Mouse (Mus musculus) MEL (cell line): ENCODE measurements around the gene Cldn5.

Experiments
- CTCF ChIP-seq, 3 experiments: IDR thresholded peaks in 2 of 3; conservative IDR thresholded peaks in 1 of 3; 2 replicates each; pipeline ENCODE4 v1.5.1; 2011 to 2012; ENCODE audit warnings: low read length in 3 of 3, low read depth in 2 of 3, mild to moderate bottlenecking in 2 of 3, improper control_type of control experiment in 1 of 3, inconsistent platforms in 1 of 3, mixed read lengths in 1 of 3, moderate library complexity in 1 of 3; ENCODE audit not compliant: control insufficient read depth in 1 of 3, insufficient read depth in 1 of 3, poor library complexity in 1 of 3, severe bottlenecking in 1 of 3
- EP300 ChIP-seq, 2 experiments: IDR thresholded peaks; 2 replicates each; pipeline ENCODE4 v1.6.1; 2011; ENCODE audit warnings: improper control_type of control experiment in 2 of 2, low read length in 2 of 2, low read depth in 1 of 2, mild to moderate bottlenecking in 1 of 2
- MAFK ChIP-seq: IDR thresholded peaks from 2 replicates; pipeline ENCODE4 v1.6.1; 2011; ENCODE audit warnings: low read depth, mild to moderate bottlenecking, low read length, improper control_type of control experiment, borderline replicate concordance
- MAX ChIP-seq: IDR thresholded peaks from 2 replicates; pipeline ENCODE4 v1.6.1; 2011; ENCODE audit warnings: low read length, improper control_type of control experiment
- MEF2A ChIP-seq: IDR thresholded peaks from 2 replicates; pipeline ENCODE4 v1.6.1; 2014; ENCODE audit warnings: low read depth, mild to moderate bottlenecking, inconsistent platforms, low read length, improper control_type of control experiment; ENCODE audit not compliant: poor library complexity, insufficient replicate concordance, severe bottlenecking; ENCODE audit errors: extremely low read depth
- POLR2A ChIP-seq, 2 experiments: IDR thresholded peaks; 2 replicates each; pipeline ENCODE4 v1.6.1; 2011 to 2012; ENCODE audit warnings: low read length in 2 of 2, mild to moderate bottlenecking in 2 of 2, control low read depth in 1 of 2, improper control_type of control experiment in 1 of 2, low read depth in 1 of 2, moderate library complexity in 1 of 2; ENCODE audit not compliant: control insufficient read depth in 1 of 2, insufficient read depth in 1 of 2, poor library complexity in 1 of 2
- RCOR1 ChIP-seq: IDR thresholded peaks from 2 replicates; pipeline ENCODE4 v1.6.1; 2012; ENCODE audit warnings: low read depth, mild to moderate bottlenecking, inconsistent platforms, low read length, improper control_type of control experiment

DNA sequence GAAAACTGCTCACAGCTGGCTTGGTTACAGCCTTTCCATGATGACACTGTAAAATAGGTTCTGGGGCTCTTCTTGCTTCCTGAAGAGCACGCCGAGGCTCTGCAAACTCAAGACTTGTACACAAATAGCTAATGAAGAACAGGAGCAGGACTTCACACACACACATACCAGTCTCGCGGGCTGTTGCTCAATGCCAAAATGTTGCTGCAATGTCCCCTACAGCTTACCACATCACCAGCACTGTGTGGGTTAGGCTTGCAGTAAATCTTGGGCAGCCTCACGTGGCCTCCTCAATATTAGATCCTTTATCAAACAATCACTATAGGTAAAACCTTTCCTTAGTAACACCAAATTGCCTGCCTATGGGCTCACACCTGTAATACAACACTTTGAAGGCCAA is 32.4 kb downstream of the Cldn5 start:
- no peak for TF ChIP-seq EP300 (IDR thresholded peaks at IDR 0.05; ENCODE audit: low read depth in 1 of 2, low read length in 2 of 2)
- TF ChIP-seq RCOR1, result no peak
- no peak for TF ChIP-seq MAFK
- no peak for TF ChIP-seq MAX
- no peak for TF ChIP-seq CTCF (IDR thresholded peaks at IDR 0.05 in 2 of 3, conservative IDR thresholded peaks at IDR 0.05 in 1 of 3; ENCODE audit: control insufficient read depth in 1 of 3, insufficient read depth in 1 of 3, low read depth in 2 of 3, low read length in 3 of 3, poor library complexity in 1 of 3, severe bottlenecking in 1 of 3)
- no peak for TF ChIP-seq MEF2A
- no peak for TF ChIP-seq POLR2A (IDR thresholded peaks at IDR 0.05; ENCODE audit: control insufficient read depth in 1 of 2, insufficient read depth in 1 of 2, low read depth in 1 of 2, low read length in 2 of 2, poor library complexity in 1 of 2)
